Mouse (Mus musculus) kidney, adult 10 weeks (tissue): Measurements from ENCODE around the gene Bhlha9. TPM values are rescaled to one million over a fixed set of nuclear protein-coding genes. Genes with fewer than 3 reads are reported as not detected.

Source experiments
- polyA plus RNA-seq: library from polyadenylated mRNA; stranded (reverse); fragments of 350-450 nt; fragmentation: Illumina TruSeq; extraction: RNeasy Lipid Tissue Mini Kit (QIAGEN cat#74804); gene quantifications from one replicate; pipeline ENCODE4 v1.2.3, GENCODE M21; 2014; ENCODE audit warnings: low read depth, low replicate concordance

The Bhlha9 gene
- polyA plus RNA-seq = not detected

GRCm38 (mm10) chr11:76671871-76672475, at the start of gene Bhlha9:
Bhlha9 (plus strand) TSS chr11:76672470.

GRCm38 (mm10) chr11:76679508-76679907, 7.2 kb downstream of the Bhlha9 start, which contains the start of gene Trarg1:
Trarg1 (plus strand) TSS chr11:76679808.

Other genes with a start within 250 kb of the Bhlha9 start
- 12.8 TPM for gene Abr, start 50.2 kb upstream of the Bhlha9 start, polyA plus RNA-seq
- not detected for gene Trarg1, start 7.3 kb downstream of the Bhlha9 start, polyA plus RNA-seq
- 34.2 TPM for gene Gosr1, start 91.1 kb downstream of the Bhlha9 start, polyA plus RNA-seq
- 117 TPM for gene Cpd, start 174.5 kb downstream of the Bhlha9 start, polyA plus RNA-seq
- gene Tmigd1, start 229.7 kb downstream of the Bhlha9 start, polyA plus RNA-seq = 322 TPM